Mouse (Mus musculus): Measurements from ENCODE around the gene 4931409K22Rik.

The 4931409K22Rik gene

GRCm38 (mm10) chr5:24502786-24503185 is 53.8 kb downstream of the 4931409K22Rik start:
- no peak for ATAC-seq (ENCODE audit: insufficient number of reproducible peaks, low FRiP score, low TSS enrichment)

GRCm38 (mm10) chr5:24500851-24501250 is 55.8 kb downstream of the 4931409K22Rik start:
- ATAC-seq (ENCODE audit: insufficient number of reproducible peaks, low FRiP score, low TSS enrichment): no peak

- no peak for ATAC-seq (ENCODE audit: insufficient number of reproducible peaks, low FRiP score, low TSS enrichment)
Observed at GRCm38 (mm10) chr5:24499113-24499512, 57.5 kb downstream of the 4931409K22Rik start.

- no peak for ATAC-seq (ENCODE audit: insufficient number of reproducible peaks, low FRiP score, low TSS enrichment)
Observed at GRCm38 (mm10) chr5:24497526-24497925, 59.1 kb downstream of the 4931409K22Rik start.

GRCm38 (mm10) chr5:24496756-24497155 is 59.9 kb downstream of the 4931409K22Rik start:
- no peak for ATAC-seq (ENCODE audit: insufficient number of reproducible peaks, low FRiP score, low TSS enrichment)

GRCm38 (mm10) chr5:24495019-24495418 is 61.6 kb downstream of the 4931409K22Rik start:
- ATAC-seq (ENCODE audit: insufficient number of reproducible peaks, low FRiP score, low TSS enrichment): no peak
